Mouse (Mus musculus) layer of hippocampus, adult 11-12 months (tissue): Measurements from ENCODE around the gene Gabpb2.
A peak's percentile ranks its signal among the peaks of the same experiment; 100 is the strongest.
"Not testable (repeated sequence)": the region's sequence is repeated elsewhere in the genome, so short reads cannot be mapped to it uniquely, and the experiment has no call there.

Experiments used
- DNase-seq: peaks from one replicate; pipeline ENCODE4 v3.0.0; 2022; ENCODE audit warnings: low spot score

Gabpb2 gene

DNA sequence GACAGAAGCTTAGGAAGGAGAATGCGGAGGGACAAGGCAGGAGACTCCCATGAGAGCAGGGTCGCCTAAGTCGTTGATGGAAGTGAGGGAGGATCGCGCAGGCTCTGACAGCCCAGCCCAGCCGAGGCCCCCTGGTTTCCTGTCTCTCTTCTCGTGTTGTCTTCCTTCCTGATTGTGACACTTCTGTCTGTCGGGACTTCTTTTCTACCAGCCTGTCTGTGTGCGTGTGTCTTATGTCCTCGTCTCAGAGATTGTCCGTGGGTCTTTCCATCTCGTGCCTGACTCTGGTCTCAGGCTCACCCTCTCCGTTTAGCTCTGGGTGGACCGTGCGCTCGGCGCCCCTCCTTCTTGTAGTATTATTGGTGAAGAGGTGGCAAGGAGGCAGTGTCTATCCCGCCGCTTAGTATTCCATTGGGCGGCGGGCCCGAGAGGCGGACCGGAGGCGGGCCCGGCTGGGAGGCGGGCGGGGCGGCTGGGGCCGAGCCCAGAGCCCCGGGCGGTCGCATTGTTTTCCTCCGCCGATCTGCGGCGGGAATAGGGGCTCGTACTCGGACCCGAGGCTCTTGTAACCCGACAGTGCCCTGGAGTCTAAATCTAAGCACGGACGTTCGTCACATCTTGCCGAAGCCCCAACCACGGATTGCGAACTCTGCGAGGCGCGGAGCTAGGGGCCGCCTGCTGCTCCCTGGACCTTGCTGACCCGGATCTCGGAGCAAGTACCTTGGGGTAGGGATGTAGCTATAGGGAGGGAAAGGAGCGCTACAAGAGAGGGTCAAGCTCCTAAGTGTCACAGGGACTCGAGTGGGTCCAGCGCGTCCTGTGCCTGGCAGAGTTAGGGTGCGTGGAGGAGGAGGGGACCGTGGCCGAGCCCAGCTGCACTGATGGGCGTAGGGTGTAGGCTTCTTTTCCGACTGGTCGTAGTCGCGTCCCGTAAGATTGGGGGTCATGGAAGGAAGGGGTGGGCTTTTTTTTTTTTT, 57.4 kb downstream of the Gabpb2 start, which contains the start of gene Sema6c:
Sema6c (plus strand) TSS at position 471 of the 977 bp plus-strand sequence.
- peak; percentile 91 for DNase-seq

DNA sequence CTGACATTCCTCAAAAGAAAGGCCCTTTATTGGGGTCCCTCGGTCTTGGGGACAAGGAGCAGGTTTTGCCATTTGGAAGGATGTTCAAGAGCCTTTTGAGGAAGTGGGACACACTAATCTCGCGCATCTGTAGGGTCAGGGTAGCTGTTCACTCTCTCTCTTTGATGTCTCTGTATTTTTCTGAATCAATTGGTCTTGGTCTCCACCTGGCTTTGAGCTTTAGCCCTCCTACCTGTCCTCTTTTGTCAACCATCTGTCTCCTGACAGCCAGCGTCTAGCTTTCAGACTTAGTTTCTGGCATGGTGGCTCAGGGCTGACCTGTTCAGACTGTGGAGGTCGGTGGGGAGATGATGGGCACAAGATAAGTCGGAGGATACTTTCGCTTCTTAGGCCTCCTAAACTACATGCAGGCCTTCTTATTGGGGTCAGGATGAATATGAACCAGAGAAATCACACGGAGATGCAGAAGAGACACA, 58.2 kb downstream of the Gabpb2 start:
- DNase-seq, result no peak

DNA sequence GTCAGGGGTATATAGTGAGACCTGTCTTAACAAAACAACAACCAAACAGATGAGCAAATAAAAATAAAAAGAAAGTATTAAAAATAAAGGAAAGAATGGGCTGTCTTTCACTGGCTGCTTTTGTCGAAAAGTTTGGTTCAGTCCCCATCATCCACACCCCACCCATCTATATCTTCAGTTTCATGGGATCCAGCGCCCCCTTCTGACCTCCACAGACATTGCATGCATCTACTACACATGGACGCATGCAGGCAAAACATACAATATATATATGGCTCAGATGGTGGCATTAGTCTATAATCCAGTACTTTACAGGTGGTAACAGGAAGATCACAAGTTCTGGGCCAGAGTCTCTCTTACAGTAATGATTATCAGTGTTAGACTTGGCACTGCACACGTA, 63.8 kb downstream of the Gabpb2 start:
- DNase-seq, result peak; percentile 53

DNA sequence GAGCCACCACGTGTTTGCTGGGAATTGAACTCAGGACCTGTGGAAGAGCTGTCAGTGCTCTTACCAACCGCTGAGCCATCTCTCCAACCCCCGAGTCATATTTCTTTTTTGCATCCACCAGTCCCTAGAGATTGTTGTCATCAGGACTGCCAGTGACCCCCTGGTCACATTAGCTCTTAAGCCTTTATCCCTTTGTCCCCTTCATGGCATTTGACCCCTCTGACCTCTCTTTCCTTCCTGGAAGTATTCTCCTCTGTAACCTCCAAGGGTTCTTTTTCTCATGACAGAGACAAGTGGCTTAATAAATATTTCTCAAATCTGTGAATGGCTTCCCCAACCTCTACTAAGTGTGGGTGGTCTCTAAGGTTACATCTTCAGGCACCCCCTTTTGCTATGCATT, 69.8 kb downstream of the Gabpb2 start:
- no peak for DNase-seq

DNA sequence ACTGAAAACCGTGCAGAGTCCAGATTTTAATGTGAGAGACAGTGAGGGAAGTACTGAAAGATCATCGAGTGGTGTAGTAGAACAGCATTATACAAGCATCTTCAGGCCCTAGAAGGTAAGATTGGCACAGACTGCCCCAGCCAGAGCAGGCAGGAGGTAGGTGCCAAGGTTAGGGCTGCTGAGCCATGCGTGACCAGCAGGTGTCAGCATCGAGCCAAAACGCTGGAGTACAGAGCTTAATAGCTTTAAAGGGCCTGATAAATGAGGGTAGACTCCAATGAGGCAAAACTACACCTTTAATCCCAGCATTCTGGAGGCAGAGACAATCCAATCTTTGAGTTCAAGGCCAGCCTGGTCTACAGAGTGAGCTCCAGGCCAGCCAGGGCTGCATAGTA, 75.1 kb downstream of the Gabpb2 start:
- DNase-seq, result peak; percentile 89

DNA sequence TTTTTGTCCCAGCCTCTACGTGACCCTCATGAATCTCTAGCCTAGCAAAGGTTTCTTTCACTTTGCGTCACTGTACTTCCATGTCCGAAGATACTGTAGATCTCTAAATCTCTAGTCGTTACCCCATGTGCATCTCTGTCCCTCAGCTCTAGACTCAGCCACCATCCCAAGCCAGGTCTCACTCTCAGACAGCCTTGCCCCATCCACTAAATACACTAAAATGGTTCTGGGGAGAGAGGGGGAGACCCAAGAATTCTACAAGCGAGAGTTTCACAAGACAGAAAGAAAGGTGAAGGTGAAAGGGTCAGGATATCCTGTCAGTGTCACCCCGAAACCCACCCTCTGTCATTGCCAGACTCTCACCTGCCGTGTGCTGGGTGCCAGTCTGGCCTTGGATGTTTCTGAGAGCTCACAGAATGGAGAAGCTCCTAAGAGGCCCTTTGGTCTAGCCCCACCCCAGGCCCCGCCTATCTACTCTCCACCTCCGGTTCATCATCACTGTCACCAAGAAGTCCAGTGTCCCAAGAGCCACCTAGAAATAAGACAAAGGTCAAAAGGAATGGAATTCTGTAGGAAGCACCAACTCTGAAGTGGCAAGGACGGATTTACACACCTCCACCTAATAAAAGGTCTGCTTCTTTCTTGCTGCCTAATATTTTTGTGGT, 75.6 kb downstream of the Gabpb2 start, which contains the start of gene Tnfaip8l2:
Tnfaip8l2 (minus strand) TSS at position 409 of the 665 bp plus-strand sequence.
- no peak for DNase-seq

GRCm38 (mm10) chr3:95141474-95141873, 76.2 kb downstream of the Gabpb2 start:
- no peak for DNase-seq

DNA sequence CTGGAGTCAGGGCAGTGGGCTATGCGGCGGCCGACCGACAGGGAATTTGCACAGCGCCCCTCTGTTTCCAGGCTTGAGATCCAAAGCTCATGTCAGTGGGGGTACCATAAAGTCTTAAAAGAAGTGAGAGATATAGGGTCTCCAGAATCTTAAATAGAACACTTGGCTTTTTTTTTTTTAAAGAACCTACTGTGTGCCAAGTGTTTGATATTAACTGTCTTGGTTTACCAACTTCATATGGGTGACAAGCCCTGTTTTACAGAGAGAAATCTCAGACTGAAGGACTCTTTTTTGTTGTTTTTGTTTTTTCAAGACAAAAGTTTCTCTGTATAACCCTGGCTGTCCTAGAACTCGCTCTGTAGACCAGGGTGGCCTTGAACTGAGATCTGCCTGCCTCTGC, 76.9 kb downstream of the Gabpb2 start:
- no peak for DNase-seq

DNA sequence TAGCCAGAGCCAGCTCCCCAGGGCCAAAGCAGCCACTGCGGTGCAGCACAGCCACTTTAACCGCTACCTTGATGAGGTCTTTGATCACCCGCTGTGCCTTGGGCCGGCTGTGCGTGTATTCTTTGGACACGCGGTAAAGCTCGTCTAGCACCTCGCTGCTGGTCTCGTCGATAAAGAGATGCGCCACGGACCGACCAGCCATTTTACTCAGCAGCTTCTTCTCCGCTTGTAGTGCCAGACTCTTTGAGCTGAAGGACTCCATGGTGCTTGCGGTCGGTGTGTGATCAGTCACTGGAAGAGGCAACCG, 77.5 kb downstream of the Gabpb2 start:
- no peak for DNase-seq

DNA sequence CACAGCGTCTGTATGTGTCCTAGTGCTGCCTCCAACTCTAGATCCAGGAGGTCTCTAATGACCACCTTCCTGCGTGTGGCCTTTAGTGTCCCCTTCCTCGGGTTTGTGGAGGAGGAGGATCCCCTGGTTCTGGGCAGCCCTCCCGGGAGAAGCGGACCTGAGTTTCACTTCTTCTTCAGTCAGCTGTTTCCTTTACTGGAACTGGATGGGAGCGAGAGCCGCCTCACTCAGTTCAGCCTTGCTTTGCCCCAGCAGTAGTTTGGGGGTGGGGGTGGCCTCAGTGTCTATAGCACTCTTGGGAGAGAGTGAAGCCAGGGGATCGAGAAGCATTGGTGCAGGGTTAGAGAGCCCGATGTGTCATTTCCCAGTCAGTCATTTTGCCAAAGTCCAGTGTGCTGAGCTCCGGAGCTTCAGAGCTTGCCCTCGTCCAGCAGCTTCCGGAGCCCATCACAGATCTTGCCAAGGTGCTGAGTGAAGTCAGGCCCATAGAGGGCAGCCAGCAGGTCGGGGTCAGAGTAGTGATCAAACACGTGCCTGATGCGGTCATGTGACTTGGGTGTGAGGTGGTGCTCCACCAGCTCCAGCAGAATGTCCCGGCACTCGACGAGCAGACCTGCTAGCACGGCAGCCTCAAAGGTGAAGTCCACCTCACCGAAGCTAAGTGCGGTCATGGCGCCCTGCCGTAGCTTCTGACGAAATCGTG, 78.0 kb downstream of the Gabpb2 start:
- no peak for DNase-seq

- no peak for DNase-seq
Measured at GRCm38 (mm10) chr3:95136336-95136735, 81.4 kb downstream of the Gabpb2 start.

DNA sequence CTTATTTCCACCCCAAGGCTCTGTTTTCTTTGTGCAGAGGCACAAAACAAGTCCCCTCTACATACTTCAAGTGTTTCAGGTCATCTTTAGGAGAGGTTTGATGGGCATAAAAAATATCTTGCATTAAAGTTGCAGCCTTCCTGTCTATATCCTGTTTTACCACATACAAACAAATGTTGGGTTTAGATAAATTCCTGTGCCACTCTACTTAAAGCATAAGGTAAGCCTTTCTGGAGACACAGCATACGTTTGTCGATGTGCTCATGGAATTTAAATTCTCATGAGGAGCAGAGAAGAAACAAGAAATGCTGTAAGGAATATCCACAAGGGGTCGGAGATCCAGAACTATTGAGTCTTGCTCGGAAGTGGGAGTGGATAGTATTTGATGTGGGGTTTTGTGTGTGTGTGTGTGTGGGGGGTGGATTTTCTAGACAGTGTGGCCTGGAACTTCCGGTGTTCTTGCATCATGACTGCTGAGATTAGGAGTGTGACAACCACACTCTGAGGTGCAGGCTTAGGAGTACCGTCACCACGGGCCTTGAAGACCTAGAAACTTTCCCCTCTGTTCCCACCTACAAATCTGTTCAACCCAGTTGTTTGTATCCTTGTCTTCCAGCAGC, 82.2 kb downstream of the Gabpb2 start:
- DNase-seq, result no peak

DNA sequence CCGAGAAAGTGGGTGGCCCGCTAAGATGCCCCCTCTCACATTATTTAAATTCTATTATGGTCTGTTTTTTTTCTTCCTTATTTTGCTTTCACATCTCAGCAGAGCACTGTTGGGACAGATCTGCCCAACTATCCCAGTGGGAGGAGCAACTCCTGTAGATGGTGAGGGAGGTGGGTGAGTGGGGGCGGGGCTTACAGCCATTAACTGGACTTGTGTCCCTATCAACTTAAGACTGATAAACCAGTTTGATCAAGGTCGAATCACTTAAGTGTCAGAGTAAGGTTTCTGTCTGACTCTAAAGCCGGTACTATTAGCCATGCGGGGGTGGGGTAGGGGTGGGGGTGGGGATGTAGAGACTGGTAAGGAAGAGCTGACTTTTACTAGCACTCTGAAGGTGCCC, 82.7 kb downstream of the Gabpb2 start:
- peak; percentile 65 for DNase-seq

DNA sequence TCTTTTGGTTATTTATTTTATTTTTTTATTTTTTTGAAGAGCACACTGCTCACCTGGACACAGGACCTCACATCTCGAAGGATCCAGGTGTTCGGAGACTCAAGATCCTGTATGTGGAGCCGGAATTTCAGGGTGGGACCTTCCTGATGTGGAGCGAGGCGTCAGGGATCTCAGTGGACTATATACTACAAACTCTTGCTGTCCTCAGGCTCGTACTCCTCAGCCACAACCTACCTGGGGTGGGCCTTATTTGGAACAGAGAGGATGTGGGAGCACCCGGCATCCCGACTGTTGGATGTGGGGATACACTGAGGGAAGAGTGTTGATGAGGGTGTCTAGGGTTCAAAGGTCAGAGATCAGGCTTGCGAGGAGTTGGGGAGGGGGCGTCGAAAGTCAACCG, 83.6 kb downstream of the Gabpb2 start:
- not testable (repeated sequence) for DNase-seq

DNA sequence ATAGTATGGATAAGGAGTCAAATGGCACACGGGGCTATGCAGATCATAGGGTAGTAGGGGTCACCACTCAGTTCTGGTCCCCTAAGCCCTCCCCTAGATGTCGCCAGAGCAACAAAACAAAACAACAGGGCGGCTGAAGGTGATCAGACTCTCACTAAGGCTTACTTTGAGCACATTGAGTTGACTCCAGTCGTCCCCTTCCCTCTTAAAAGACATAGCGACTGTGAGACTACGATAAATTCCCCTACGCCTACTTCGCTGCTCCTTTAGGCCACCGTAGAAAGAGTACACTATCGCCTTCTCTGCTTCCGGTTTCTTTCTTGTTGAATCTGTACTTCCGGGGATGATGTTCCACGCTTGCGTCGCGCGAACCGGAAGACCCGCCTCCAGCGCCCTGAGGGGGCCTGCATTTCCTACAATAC, 84.0 kb downstream of the Gabpb2 start, which contains the start of the genes Scnm1 and Lysmd1:
Scnm1 (minus strand) TSS at position 332 of the 422 bp plus-strand sequence.
Lysmd1 (plus strand) TSS at position 409 of the 422 bp plus-strand sequence.
- peak; percentile 94 for DNase-seq

DNA sequence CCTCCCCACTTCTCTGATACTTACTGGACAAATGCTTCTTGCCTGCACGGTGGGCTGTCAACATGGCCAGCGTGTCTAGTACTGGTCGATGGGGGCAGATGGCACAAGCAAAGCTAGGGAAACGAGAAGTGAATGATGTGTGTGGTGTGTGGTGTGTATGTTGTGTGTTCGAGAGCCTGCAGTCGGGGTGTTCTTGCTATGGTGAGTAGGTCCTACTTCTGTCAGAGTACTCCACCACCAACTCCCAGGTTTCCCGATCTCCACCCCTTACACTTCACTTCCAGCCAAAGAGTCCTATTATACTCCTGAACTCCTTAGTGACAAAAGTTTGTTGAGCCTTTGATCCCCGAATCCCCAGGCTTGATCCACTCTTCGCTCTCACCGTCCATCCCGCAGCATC, 84.5 kb downstream of the Gabpb2 start:
- no peak for DNase-seq

DNA sequence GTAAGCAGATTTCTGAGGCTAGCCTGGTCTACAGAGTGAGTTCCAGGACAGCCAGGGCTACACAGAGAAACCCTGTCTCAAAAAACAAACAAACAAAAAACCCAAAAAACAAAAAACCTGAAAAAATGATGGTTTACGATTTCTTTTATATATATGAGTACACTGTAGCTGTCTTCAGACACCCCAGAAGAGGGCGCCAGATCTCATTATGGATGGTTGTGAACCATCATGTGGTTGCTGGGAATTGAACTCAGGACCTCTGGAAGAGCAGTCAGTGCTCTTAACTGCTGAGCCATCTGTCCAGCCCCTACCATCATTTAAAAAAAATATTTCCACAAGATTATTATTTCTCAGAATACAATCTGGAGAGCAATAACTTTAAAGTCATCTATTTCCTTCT, 85.3 kb downstream of the Gabpb2 start:
- not testable (repeated sequence) for DNase-seq
